Comparison of ENCODE assay signal across 9 mouse cellular contexts in genomic region chr2:31298814-31299213, GRCm38 (mm10). TPM values are rescaled to one million over a fixed set of nuclear protein-coding genes. Genes with fewer than 3 reads are reported as not detected.
DNase-seq lines count a peak whose midpoint lies in the region; ATAC-seq and TF ChIP-seq lines count a peak whose summit lies in the region.
"Had no signal": no experiment of that assay in that cellular context is flagged by ENCODE, and none has a peak within 500 bp of the region (broad histone marks: within the 10 kb centered on the region; RNA-seq: fewer than 3 reads in every experiment).

No protein-coding gene starts in this region.

- no peaks in the 10 kb centered on the region for H3K36me3 ChIP-seq in heart, postnatal 0 days (replicated peaks; ENCODE audit: control insufficient read depth, insufficient read depth, low read length)
- no peaks in the 10 kb centered on the region for H3K36me3 ChIP-seq in forebrain, embryonic 15.5 days
- H3K36me3 ChIP-seq in midbrain, embryonic 13.5 days: peaks cover 11% of the 10 kb centered on the region; the same call in 1 of the 2 replicates

- ATAC-seq in heart, postnatal 0 days (ENCODE audit: insufficient read depth, low read depth): no peak
- no peak for ATAC-seq in forebrain, embryonic 15.5 days (replicated peaks)
- no peak for ATAC-seq in midbrain, embryonic 13.5 days

- H3K4me3 ChIP-seq in heart, postnatal 0 days (ENCODE audit: low read depth, low read length): peak overlapping the region; percentile 52; the same call in 1 of the 2 replicates
- H3K4me3 ChIP-seq in forebrain, embryonic 15.5 days: no peak overlapping the region
- H3K4me3 ChIP-seq in midbrain, embryonic 13.5 days (replicated peaks): peak overlapping the region; percentile 39; the same call in 1 of the 2 replicates

- no peak overlapping the region for H3K9ac ChIP-seq in heart, postnatal 0 days (replicated peaks; ENCODE audit: low read depth, low read length)
- H3K9ac ChIP-seq in forebrain, embryonic 15.5 days (replicated peaks): no peak overlapping the region
- no peak overlapping the region for H3K9ac ChIP-seq in midbrain, embryonic 13.5 days (replicated peaks)

- peak overlapping the region; percentile 63 for H3K4me2 ChIP-seq in heart, postnatal 0 days (ENCODE audit: low read depth, low read length)
- H3K4me2 ChIP-seq in forebrain, embryonic 15.5 days (replicated peaks): peak overlapping the region; percentile 57
- peak overlapping the region; percentile 50 for H3K4me2 ChIP-seq in midbrain, embryonic 13.5 days (replicated peaks)

- intact Hi-C loops in left cerebral cortex, postnatal 36 days (cut with DNase I): no loop called here

- H3K4me1 ChIP-seq in heart, postnatal 0 days (ENCODE audit: control insufficient read depth, insufficient read depth): peaks cover 4% of the 10 kb centered on the region
- H3K4me1 ChIP-seq in forebrain, embryonic 15.5 days: peaks cover 6% of the 10 kb centered on the region
- H3K4me1 ChIP-seq in midbrain, embryonic 13.5 days (replicated peaks): peaks cover 10% of the 10 kb centered on the region

- no peak for TF ChIP-seq EP300 in heart, postnatal 0 days (IDR thresholded peaks at IDR 0.05; ENCODE audit: low read depth)

- no peak for TF ChIP-seq POLR2A in brain, embryonic 14.5 days (IDR thresholded peaks at IDR 0.05; ENCODE audit: borderline replicate concordance, extremely low read depth, insufficient read depth, insufficient read length, poor library complexity, severe bottlenecking)

- DNase-seq in heart, postnatal 0 days (ENCODE audit: low spot score): no peak
- no peak for DNase-seq in heart, adult 9 months (ENCODE audit: low spot score in 2 of 2)
- DNase-seq in brain, embryonic 14.5 days (ENCODE audit: low read depth): peak; percentile 26
- no peak for DNase-seq in left cerebral cortex, postnatal 36 days (ENCODE audit: low spot score in 2 of 2)
- no peak for DNase-seq in cerebellum, adult 8-10 months
- DNase-seq in T-cell, adult 2 months (ENCODE audit: low spot score): no peak
- DNase-seq: layer of hippocampus, postnatal 36 days had no signal

- WGBS in heart, postnatal 0 days: 35% methylated on average over 4 of the region's 4 CpGs
- 47% methylated on average over 4 of the region's 4 CpGs for WGBS in forebrain, embryonic 15.5 days
- WGBS in midbrain, embryonic 13.5 days: 40% methylated on average over 4 of the region's 4 CpGs

- no peak overlapping the region for H3K27ac ChIP-seq in heart, postnatal 0 days (ENCODE audit: low read depth)
- no peak overlapping the region for H3K27ac ChIP-seq in forebrain, embryonic 15.5 days (replicated peaks)
- H3K27ac ChIP-seq in midbrain, embryonic 13.5 days: no peak overlapping the region

- no peak for TF ChIP-seq CTCF in heart, postnatal 0 days (IDR thresholded peaks at IDR 0.05; ENCODE audit: low read depth)
- no peak for TF ChIP-seq CTCF in brain, embryonic 14.5 days (IDR thresholded peaks at IDR 0.05; ENCODE audit: borderline replicate concordance, extremely low read depth, insufficient read depth, insufficient read length)

- H3K27me3 ChIP-seq in heart, postnatal 0 days (ENCODE audit: control insufficient read depth, insufficient read depth, low read length): no peaks in the 10 kb centered on the region
- H3K27me3 ChIP-seq in forebrain, embryonic 15.5 days: no peaks in the 10 kb centered on the region
- no peaks in the 10 kb centered on the region for H3K27me3 ChIP-seq in midbrain, embryonic 13.5 days

- no peaks in the 10 kb centered on the region for H3K9me3 ChIP-seq in heart, postnatal 0 days (replicated peaks; ENCODE audit: control insufficient read depth, low read length)
- no peaks in the 10 kb centered on the region for H3K9me3 ChIP-seq in forebrain, embryonic 15.5 days
- no peaks in the 10 kb centered on the region for H3K9me3 ChIP-seq in midbrain, embryonic 13.5 days

RNA-seq across cellular contexts. Expression of gene Hmcn2, which starts 15.4 kb away (rescaled TPM):
- total RNA-seq in heart, postnatal 0 days (2014; rRNA removed; ENCODE audit: low replicate concordance): 0.35 and 3.1 TPM in 2 replicates
- polyA plus RNA-seq in heart, postnatal 0 days (2015; fragmentation: Nextera tagmentation; extraction: Ambion mirVana): 0.67 and 0.77 TPM in 2 replicates
- polyA plus RNA-seq in brain, embryonic 14.5 days (2012; rRNA removed): 0.44 and 0.96 TPM in 2 replicates
- 0.19 and 0.22 TPM in 2 replicates for polyA plus RNA-seq in forebrain, embryonic 15.5 days (2015; fragmentation: Nextera tagmentation; extraction: Ambion mirVana)
- 0.05 and 0.15 TPM in 2 replicates for polyA plus RNA-seq in midbrain, embryonic 13.5 days (2015; fragmentation: Nextera tagmentation; extraction: Ambion mirVana)
- total RNA-seq in left cerebral cortex, postnatal 36 days (2021): under 1 TPM; 0.54 TPM

RNA-seq across cellular contexts. Expression of gene Ncs1, which starts 53.2 kb away (rescaled TPM):
- 24.9 and 31.4 TPM in 2 replicates for total RNA-seq in heart, postnatal 0 days (2014; rRNA removed; ENCODE audit: low replicate concordance)
- 17.7 and 18.6 TPM in 2 replicates for polyA plus RNA-seq in heart, postnatal 0 days (2015; fragmentation: Nextera tagmentation; extraction: Ambion mirVana)
- 56.1 and 93.6 TPM in 2 replicates for polyA plus RNA-seq in brain, embryonic 14.5 days (2012; rRNA removed)
- polyA plus RNA-seq in forebrain, embryonic 15.5 days (2015; fragmentation: Nextera tagmentation; extraction: Ambion mirVana): 115 and 116 TPM in 2 replicates
- 116 and 120 TPM in 2 replicates for polyA plus RNA-seq in midbrain, embryonic 13.5 days (2015; fragmentation: Nextera tagmentation; extraction: Ambion mirVana)
- 100 to 1,000 TPM; 210 to 221 TPM for total RNA-seq in left cerebral cortex, postnatal 36 days (2021)
